Mouse (Mus musculus): ENCODE measurements at regions not wholly inside any gene's neighbourhood (a gene's known extent, or its start where the extent isn't known, plus 50 kb on each side); places are given as distances from the start of the nearest gene placed in this dataset.

DNA sequence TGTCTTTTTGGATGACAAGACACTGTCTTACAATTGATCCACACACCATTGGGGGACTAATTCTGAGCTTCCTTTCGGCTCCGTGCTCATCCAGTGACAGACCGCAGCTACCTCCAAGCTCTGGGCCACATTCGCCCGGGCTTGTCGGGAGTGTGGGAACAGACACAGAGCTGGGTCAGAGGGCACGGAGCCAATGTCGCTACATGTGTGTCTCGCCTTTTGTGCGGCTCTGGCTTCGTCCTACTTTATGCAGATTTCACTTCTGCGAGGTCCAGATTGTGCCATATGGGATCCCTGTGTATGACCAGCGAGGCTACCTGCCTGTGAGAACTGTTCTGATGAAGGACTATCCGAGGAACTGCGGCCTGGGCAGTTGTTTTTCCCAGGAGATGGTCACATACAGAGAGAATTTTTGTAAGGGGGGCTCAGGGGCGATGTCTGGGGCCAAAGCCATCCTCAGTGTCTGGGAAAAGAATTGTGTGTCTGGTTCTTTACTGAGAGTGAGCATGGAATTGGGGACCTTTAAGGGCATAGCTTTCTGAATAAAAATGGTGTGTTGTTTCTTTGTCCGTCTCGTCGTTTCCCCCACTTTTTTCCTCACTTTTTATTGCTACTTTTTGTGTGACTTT is 182.6 kb downstream of the Tmem161b start:
- no peaks in the 10 kb centered on the region for H3K27me3 ChIP-seq (ENCODE audit: insufficient read depth, low read length)
- ATAC-seq (ENCODE audit: extremely low read depth, insufficient number of reproducible peaks, low FRiP score, poor library complexity, severe bottlenecking) (no peak), DNase-seq (ENCODE audit: low spot score) (no peak)
- H3K4me3 ChIP-seq (ENCODE audit: low read depth, low read length), result no peak overlapping the region
- TF ChIP-seq POLR2AphosphoS5 (IDR thresholded peaks at IDR 0.05; ENCODE audit: insufficient replicate concordance, low read depth, low read length), result no peak
- no peak for TF ChIP-seq TAL1 (conservative IDR thresholded peaks at IDR 0.05; ENCODE audit: low read depth, low read length)
- no peak for TF ChIP-seq CTCF (IDR thresholded peaks at IDR 0.05; ENCODE audit: low read depth, low read length)
- TF ChIP-seq GATA1 (IDR thresholded peaks at IDR 0.05; ENCODE audit: borderline replicate concordance, low read length), result no peak
- no peak for TF ChIP-seq GATA2 (IDR thresholded peaks at IDR 0.05; ENCODE audit: borderline replicate concordance, low read depth, low read length)
- no peaks in the 10 kb centered on the region for H3K36me3 ChIP-seq (replicated peaks)
- H3K4me1 ChIP-seq (ENCODE audit: insufficient read depth, low read depth, low read length), result no peaks in the 10 kb centered on the region
- H3K9me3 ChIP-seq (replicated peaks), result no peaks in the 10 kb centered on the region

DNA sequence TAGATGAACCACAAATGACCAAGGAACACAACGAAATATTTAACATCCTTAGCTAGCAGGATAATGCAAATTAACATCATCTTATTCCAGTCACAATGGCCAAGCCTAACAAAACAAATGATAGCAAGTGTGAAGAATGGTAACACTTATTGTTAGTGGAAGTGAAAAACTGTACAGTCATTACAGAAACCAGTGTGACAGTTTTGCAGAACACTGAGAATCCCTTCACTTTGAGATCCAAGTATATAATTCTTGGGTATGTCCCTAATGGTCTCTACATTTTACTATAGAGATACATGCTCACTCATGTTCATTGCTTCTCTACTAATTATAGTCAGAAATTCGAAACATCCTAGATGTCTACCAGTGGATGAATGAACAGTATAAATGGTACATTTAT is 212.3 kb downstream of the Tmem161b start:
- Histone ChIP-seq H3K27me3 (ENCODE audit: insufficient read depth, low read length) (no peaks in the 10 kb centered on the region), H3K4me1 (ENCODE audit: insufficient read depth, low read depth, low read length) (no peaks in the 10 kb centered on the region), H3K4me3 (ENCODE audit: low read depth, low read length) (no peak overlapping the region), H3K36me3 (replicated peaks) (no peaks in the 10 kb centered on the region), H3K9me3 (replicated peaks) (no peaks in the 10 kb centered on the region)
- TF ChIP-seq POLR2AphosphoS5 (IDR thresholded peaks at IDR 0.05; ENCODE audit: insufficient replicate concordance, low read depth, low read length) (no peak), CTCF (IDR thresholded peaks at IDR 0.05; ENCODE audit: low read depth, low read length) (no peak), TAL1 (conservative IDR thresholded peaks at IDR 0.05; ENCODE audit: low read depth, low read length) (no peak), GATA2 (IDR thresholded peaks at IDR 0.05; ENCODE audit: borderline replicate concordance, low read depth, low read length) (no peak), GATA1 (IDR thresholded peaks at IDR 0.05; ENCODE audit: borderline replicate concordance, low read length) (no peak)
- DNase-seq (ENCODE audit: low spot score), result no peak
- ATAC-seq (ENCODE audit: extremely low read depth, insufficient number of reproducible peaks, low FRiP score, poor library complexity, severe bottlenecking), result no peak

DNA sequence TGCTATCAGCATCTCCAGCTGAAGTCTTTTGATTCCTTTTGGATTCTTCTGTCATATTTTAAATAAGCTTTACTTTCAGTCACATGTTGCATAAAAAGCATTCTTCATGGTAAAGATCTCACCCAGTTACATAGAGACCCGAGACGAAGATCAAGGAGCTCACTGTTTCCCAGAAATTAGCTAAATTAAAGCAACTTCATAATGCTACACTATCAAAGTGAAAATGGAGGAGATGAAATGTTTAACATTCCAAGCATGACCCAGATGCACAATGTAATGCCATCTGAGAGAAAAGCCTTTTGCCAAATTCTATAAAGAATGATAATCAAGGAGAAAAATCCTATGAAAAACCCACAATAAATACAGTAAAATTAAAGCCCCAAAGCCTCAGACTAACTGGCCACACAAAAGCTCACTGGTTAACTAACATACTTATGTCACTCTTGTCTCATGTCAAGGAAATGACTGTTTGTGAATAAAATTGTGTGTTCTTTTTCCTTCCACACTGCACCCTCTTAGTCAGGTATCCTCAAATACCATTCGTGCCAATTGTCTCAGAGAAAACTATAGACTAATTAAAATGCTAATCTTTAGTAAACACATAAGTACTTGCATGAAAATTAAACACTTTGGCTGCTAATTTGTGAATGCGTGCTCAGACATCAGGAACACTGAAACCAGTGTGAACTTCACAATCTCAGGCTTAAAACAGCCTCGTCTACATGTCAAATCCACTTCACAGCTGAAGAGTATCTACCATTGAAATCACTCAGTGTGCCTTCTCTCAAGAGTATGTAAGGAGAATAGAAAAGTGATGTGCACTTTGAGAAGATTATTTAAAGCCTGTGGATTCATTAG is 215.7 kb downstream of the Tmem161b start:
- no peak for ATAC-seq (ENCODE audit: extremely low read depth, insufficient number of reproducible peaks, low FRiP score, poor library complexity, severe bottlenecking)

DNA sequence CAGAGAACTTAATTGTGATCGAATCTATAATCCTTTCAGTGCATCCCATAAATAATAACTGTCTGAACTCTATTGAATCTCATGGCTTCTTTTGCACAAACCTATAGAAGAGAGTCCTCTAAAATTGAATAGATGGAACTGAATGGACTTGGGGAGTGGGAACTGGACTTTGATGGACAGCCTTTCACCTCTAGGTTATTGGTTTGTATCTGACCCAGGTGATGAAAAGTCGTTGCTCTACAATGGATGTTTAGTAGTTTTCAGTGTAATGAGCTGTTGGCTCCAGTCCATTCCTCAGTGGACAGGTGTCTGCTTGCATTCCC is 216.3 kb downstream of the Tmem161b start:
- Histone ChIP-seq H3K4me3 (ENCODE audit: low read depth, low read length) (no peak overlapping the region), H3K27me3 (ENCODE audit: insufficient read depth, low read length) (no peaks in the 10 kb centered on the region), H3K4me1 (ENCODE audit: insufficient read depth, low read depth, low read length) (no peaks in the 10 kb centered on the region), H3K36me3 (replicated peaks) (no peaks in the 10 kb centered on the region), H3K9me3 (replicated peaks) (no peaks in the 10 kb centered on the region)
- TF ChIP-seq CTCF (IDR thresholded peaks at IDR 0.05; ENCODE audit: low read depth, low read length) (no peak), GATA2 (IDR thresholded peaks at IDR 0.05; ENCODE audit: borderline replicate concordance, low read depth, low read length) (no peak), POLR2AphosphoS5 (IDR thresholded peaks at IDR 0.05; ENCODE audit: insufficient replicate concordance, low read depth, low read length) (no peak), TAL1 (conservative IDR thresholded peaks at IDR 0.05; ENCODE audit: low read depth, low read length) (no peak), GATA1 (IDR thresholded peaks at IDR 0.05; ENCODE audit: borderline replicate concordance, low read length) (no peak)
- DNase-seq (ENCODE audit: low spot score) (no peak), ATAC-seq (ENCODE audit: extremely low read depth, insufficient number of reproducible peaks, low FRiP score, poor library complexity, severe bottlenecking) (no peak)

More for the DNA sequence above, 215.7 kb downstream of the Tmem161b start:
- Histone ChIP-seq H3K4me1 (ENCODE audit: insufficient read depth, low read depth, low read length) (no peaks in the 10 kb centered on the region), H3K4me3 (ENCODE audit: low read depth, low read length) (no peak overlapping the region), H3K9me3 (replicated peaks) (no peaks in the 10 kb centered on the region), H3K27me3 (ENCODE audit: insufficient read depth, low read length) (no peaks in the 10 kb centered on the region), H3K36me3 (replicated peaks) (no peaks in the 10 kb centered on the region)
- no peak for TF ChIP-seq CTCF (IDR thresholded peaks at IDR 0.05; ENCODE audit: low read depth, low read length)
- no peak for TF ChIP-seq GATA2 (IDR thresholded peaks at IDR 0.05; ENCODE audit: borderline replicate concordance, low read depth, low read length)
- TF ChIP-seq TAL1 (conservative IDR thresholded peaks at IDR 0.05; ENCODE audit: low read depth, low read length), result no peak
- no peak for TF ChIP-seq GATA1 (IDR thresholded peaks at IDR 0.05; ENCODE audit: borderline replicate concordance, low read length)
- no peak for TF ChIP-seq POLR2AphosphoS5 (IDR thresholded peaks at IDR 0.05; ENCODE audit: insufficient replicate concordance, low read depth, low read length)
- DNase-seq (ENCODE audit: low spot score), result no peak

DNA sequence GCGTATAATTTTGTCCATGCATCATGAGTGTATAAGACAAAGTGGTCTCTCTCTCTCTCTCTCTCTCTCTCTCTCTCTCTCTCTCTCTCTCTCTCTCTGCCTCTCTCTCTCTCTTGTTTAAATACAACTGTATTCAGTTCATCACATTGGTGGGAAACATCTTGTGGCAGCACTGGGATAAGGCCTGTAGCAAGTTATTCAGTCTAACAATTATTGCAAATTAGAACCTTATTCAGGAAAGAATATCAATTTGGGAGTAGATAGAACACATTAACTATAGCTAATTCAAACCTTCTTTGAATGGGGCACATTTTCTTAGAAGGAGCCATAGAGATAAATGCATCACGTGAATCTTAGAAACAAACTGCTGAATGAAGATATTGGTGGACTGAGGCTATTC is 226.4 kb downstream of the Tmem161b start:
- no peaks in the 10 kb centered on the region for H3K4me1 ChIP-seq (ENCODE audit: insufficient read depth, low read depth, low read length)
- no peaks in the 10 kb centered on the region for H3K36me3 ChIP-seq (replicated peaks)
- DNase-seq (ENCODE audit: low spot score) (no peak), ATAC-seq (ENCODE audit: extremely low read depth, insufficient number of reproducible peaks, low FRiP score, poor library complexity, severe bottlenecking) (no peak)
- no peak for TF ChIP-seq TAL1 (conservative IDR thresholded peaks at IDR 0.05; ENCODE audit: low read depth, low read length)
- no peak for TF ChIP-seq GATA1 (IDR thresholded peaks at IDR 0.05; ENCODE audit: borderline replicate concordance, low read length)
- TF ChIP-seq CTCF (IDR thresholded peaks at IDR 0.05; ENCODE audit: low read depth, low read length), result no peak
- TF ChIP-seq GATA2 (IDR thresholded peaks at IDR 0.05; ENCODE audit: borderline replicate concordance, low read depth, low read length), result no peak
- TF ChIP-seq POLR2AphosphoS5 (IDR thresholded peaks at IDR 0.05; ENCODE audit: insufficient replicate concordance, low read depth, low read length), result no peak
- no peaks in the 10 kb centered on the region for H3K27me3 ChIP-seq (ENCODE audit: insufficient read depth, low read length)
- H3K4me3 ChIP-seq (ENCODE audit: low read depth, low read length), result no peak overlapping the region
- no peaks in the 10 kb centered on the region for H3K9me3 ChIP-seq (replicated peaks)

DNA sequence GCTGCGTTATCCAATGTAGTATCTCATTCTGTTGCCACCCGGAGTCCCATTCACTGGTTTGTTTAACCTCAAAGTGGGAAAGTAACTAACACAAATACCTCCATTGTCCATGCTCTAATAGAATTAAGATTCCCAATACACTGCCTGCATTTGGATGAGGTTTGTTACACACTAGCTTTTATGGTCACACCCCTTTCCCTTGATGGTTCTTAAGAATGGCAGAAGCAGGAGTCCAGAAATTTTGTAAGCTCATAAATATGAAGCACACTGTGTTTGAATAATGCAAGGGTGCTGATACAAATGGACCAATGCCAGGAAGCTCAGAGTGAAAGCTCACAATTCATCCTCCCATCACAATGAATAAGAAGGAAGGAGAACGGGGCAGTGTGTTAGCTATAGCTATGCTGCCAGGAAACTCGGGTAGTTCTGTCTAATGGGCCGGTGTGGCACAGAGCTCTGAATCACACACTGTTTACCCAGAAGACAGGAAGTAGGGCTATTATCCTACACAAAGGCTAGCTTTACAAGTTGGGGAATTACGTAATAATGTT is 227.0 kb downstream of the Tmem161b start:
- no peak overlapping the region for H3K4me3 ChIP-seq (ENCODE audit: low read depth, low read length)
- H3K9me3 ChIP-seq (replicated peaks), result no peaks in the 10 kb centered on the region
- ATAC-seq (ENCODE audit: extremely low read depth, insufficient number of reproducible peaks, low FRiP score, poor library complexity, severe bottlenecking) (no peak), DNase-seq (ENCODE audit: low spot score) (no peak)
- H3K27me3 ChIP-seq (ENCODE audit: insufficient read depth, low read length), result no peaks in the 10 kb centered on the region
- no peaks in the 10 kb centered on the region for H3K4me1 ChIP-seq (ENCODE audit: insufficient read depth, low read depth, low read length)
- TF ChIP-seq GATA1 (IDR thresholded peaks at IDR 0.05; ENCODE audit: borderline replicate concordance, low read length) (no peak), TAL1 (conservative IDR thresholded peaks at IDR 0.05; ENCODE audit: low read depth, low read length) (no peak), POLR2AphosphoS5 (IDR thresholded peaks at IDR 0.05; ENCODE audit: insufficient replicate concordance, low read depth, low read length) (no peak), GATA2 (IDR thresholded peaks at IDR 0.05; ENCODE audit: borderline replicate concordance, low read depth, low read length) (no peak), CTCF (IDR thresholded peaks at IDR 0.05; ENCODE audit: low read depth, low read length) (no peak)
- H3K36me3 ChIP-seq (replicated peaks), result no peaks in the 10 kb centered on the region

Measured in G1E (cell line).